Mouse (Mus musculus): ENCODE data around the gene 4930539E08Rik. TPM values are rescaled to one million over a fixed set of nuclear protein-coding genes. Genes with fewer than 3 reads are reported as not detected.

Gene 4930539E08Rik
- polyA plus RNA-seq (2014; fragmentation: Nextera tagmentation; extraction: Ambion mirVana): 0.03 TPM in 1 of 2 replicates, not detected in the other

- no peaks in the 10 kb centered on the region for H3K9me3 ChIP-seq (ENCODE audit: control insufficient read depth, low read length)
- no peaks in the 10 kb centered on the region for H3K4me1 ChIP-seq (replicated peaks; ENCODE audit: control insufficient read depth, insufficient read depth, low read length)
- ATAC-seq (ENCODE audit: low FRiP score): no peak
- DNase-seq (ENCODE audit: low spot score): no peak
- H3K27me3 ChIP-seq (ENCODE audit: control insufficient read depth, insufficient read depth, low read length): peaks cover 3% of the 10 kb centered on the region; the same call in 1 of the 2 replicates
- WGBS: 66% methylated on average over 12 of the region's 12 CpGs
- no peaks in the 10 kb centered on the region for H3K36me3 ChIP-seq (ENCODE audit: control insufficient read depth, insufficient read depth, low read length)
- H3K4me3 ChIP-seq (ENCODE audit: low read depth, low read length): no peak within 1 kb of the TSS
- no peak within 1 kb of the TSS for H3K9ac ChIP-seq (ENCODE audit: low read depth, low read length)
- H3K27ac ChIP-seq (ENCODE audit: low read depth, low read length): no peak within 1 kb of the TSS
- H3K4me2 ChIP-seq (replicated peaks; ENCODE audit: low read depth, low read length): no peak within 1 kb of the TSS
Measured at GRCm38 (mm10) chr17:28915060-28915628, at the start of gene 4930539E08Rik. Gene 4930539E08Rik (minus strand): TSS chr17:28915324.

GRCm38 (mm10) chr17:28961596-28961995, 46.5 kb upstream of the 4930539E08Rik start:
- Histone ChIP-seq H3K27me3 (ENCODE audit: control insufficient read depth, insufficient read depth, low read length) (no peaks in the 10 kb centered on the region), H3K9me3 (ENCODE audit: control insufficient read depth, low read length) (no peaks in the 10 kb centered on the region), H3K9ac (ENCODE audit: low read depth, low read length) (no peak overlapping the region), H3K4me2 (replicated peaks; ENCODE audit: low read depth, low read length) (no peak overlapping the region), H3K4me1 (replicated peaks; ENCODE audit: control insufficient read depth, insufficient read depth, low read length) (no peaks in the 10 kb centered on the region), H3K36me3 (ENCODE audit: control insufficient read depth, insufficient read depth, low read length) (peaks cover 24% of the 10 kb centered on the region), H3K27ac (ENCODE audit: low read depth, low read length) (no peak overlapping the region), H3K4me3 (ENCODE audit: low read depth, low read length) (no peak overlapping the region)
- 91% methylated on average over 10 of the region's 10 CpGs for WGBS
- ATAC-seq (ENCODE audit: low FRiP score) (no peak), DNase-seq (ENCODE audit: low spot score) (no peak)

- Histone ChIP-seq H3K9me3 (ENCODE audit: control insufficient read depth, low read length) (no peaks in the 10 kb centered on the region), H3K27me3 (ENCODE audit: control insufficient read depth, insufficient read depth, low read length) (no peaks in the 10 kb centered on the region), H3K4me3 (ENCODE audit: low read depth, low read length) (no peak overlapping the region), H3K9ac (ENCODE audit: low read depth, low read length) (no peak overlapping the region), H3K36me3 (ENCODE audit: control insufficient read depth, insufficient read depth, low read length) (peaks cover 18% of the 10 kb centered on the region), H3K4me2 (replicated peaks; ENCODE audit: low read depth, low read length) (no peak overlapping the region), H3K4me1 (replicated peaks; ENCODE audit: control insufficient read depth, insufficient read depth, low read length) (no peaks in the 10 kb centered on the region), H3K27ac (ENCODE audit: low read depth, low read length) (no peak overlapping the region)
- WGBS: 83% methylated on average over 10 of the region's 10 CpGs
- DNase-seq (ENCODE audit: low spot score): no peak
- no peak for ATAC-seq (ENCODE audit: low FRiP score)
Measured at GRCm38 (mm10) chr17:28960597-28960996, 45.5 kb upstream of the 4930539E08Rik start.

- Histone ChIP-seq H3K9ac (ENCODE audit: low read depth, low read length) (no peak overlapping the region), H3K4me1 (replicated peaks; ENCODE audit: control insufficient read depth, insufficient read depth, low read length) (peaks cover 4% of the 10 kb centered on the region; the same call in 1 of the 2 replicates), H3K9me3 (ENCODE audit: control insufficient read depth, low read length) (no peaks in the 10 kb centered on the region), H3K27me3 (ENCODE audit: control insufficient read depth, insufficient read depth, low read length) (no peaks in the 10 kb centered on the region), H3K36me3 (ENCODE audit: control insufficient read depth, insufficient read depth, low read length) (0 out of 2 replicates have a peak, but pooled peaks cover 2% of the 10 kb centered on the region), H3K27ac (ENCODE audit: low read depth, low read length) (no peak overlapping the region), H3K4me2 (replicated peaks; ENCODE audit: low read depth, low read length) (peak overlapping the region; percentile 85; the same call in 1 of the 2 replicates), H3K4me3 (ENCODE audit: low read depth, low read length) (no peak overlapping the region)
- DNase-seq (ENCODE audit: low spot score) (no peak), ATAC-seq (ENCODE audit: low FRiP score) (no peak)
- WGBS: 97% methylated on average over 9 of the region's 9 CpGs
Measured at GRCm38 (mm10) chr17:28954416-28954815, 39.3 kb upstream of the 4930539E08Rik start.

- peak; percentile 25 for DNase-seq (ENCODE audit: low spot score)
- ATAC-seq (ENCODE audit: low FRiP score): no peak
- Histone ChIP-seq H3K27me3 (ENCODE audit: control insufficient read depth, insufficient read depth, low read length) (no peaks in the 10 kb centered on the region), H3K36me3 (ENCODE audit: control insufficient read depth, insufficient read depth, low read length) (0 out of 2 replicates have a peak, but pooled peaks cover 2% of the 10 kb centered on the region), H3K4me2 (replicated peaks; ENCODE audit: low read depth, low read length) (peak overlapping the region; percentile 85), H3K27ac (ENCODE audit: low read depth, low read length) (no peak overlapping the region), H3K9me3 (ENCODE audit: control insufficient read depth, low read length) (no peaks in the 10 kb centered on the region), H3K4me3 (ENCODE audit: low read depth, low read length) (peak overlapping the region; percentile 72), H3K9ac (ENCODE audit: low read depth, low read length) (peak overlapping the region; percentile 83), H3K4me1 (replicated peaks; ENCODE audit: control insufficient read depth, insufficient read depth, low read length) (peaks cover 4% of the 10 kb centered on the region; the same call in 1 of the 2 replicates)
- WGBS: 40% methylated on average over 9 of the region's 9 CpGs
Measured at GRCm38 (mm10) chr17:28953251-28953650, 38.1 kb upstream of the 4930539E08Rik start.

- H3K4me1 ChIP-seq (replicated peaks; ENCODE audit: control insufficient read depth, insufficient read depth, low read length): peaks cover 4% of the 10 kb centered on the region; the same call in 1 of the 2 replicates
- DNase-seq (ENCODE audit: low spot score) (peak; percentile 97), ATAC-seq (ENCODE audit: low FRiP score) (peak; percentile 94)
- H3K36me3 ChIP-seq (ENCODE audit: control insufficient read depth, insufficient read depth, low read length): no peaks in the 10 kb centered on the region
- H3K9ac ChIP-seq (ENCODE audit: low read depth, low read length): peak within 1 kb of the TSS; percentile 83
- peak within 1 kb of the TSS; percentile 72 for H3K4me3 ChIP-seq (ENCODE audit: low read depth, low read length)
- no peaks in the 10 kb centered on the region for H3K9me3 ChIP-seq (ENCODE audit: control insufficient read depth, low read length)
- H3K27ac ChIP-seq (ENCODE audit: low read depth, low read length): peak within 1 kb of the TSS; percentile 91
- under 1% methylated on average over 58 of the region's 80 CpGs for WGBS
- H3K27me3 ChIP-seq (ENCODE audit: control insufficient read depth, insufficient read depth, low read length): no peaks in the 10 kb centered on the region
- H3K4me2 ChIP-seq (replicated peaks; ENCODE audit: low read depth, low read length): peak within 1 kb of the TSS; percentile 85
Measured at GRCm38 (mm10) chr17:28951831-28952799, 37.0 kb upstream of the 4930539E08Rik start, which contains the start of gene Kctd20. Gene Kctd20 (plus strand): TSS chr17:28951950.

GRCm38 (mm10) chr17:28950751-28951150, 35.6 kb upstream of the 4930539E08Rik start:
- Histone ChIP-seq H3K36me3 (ENCODE audit: control insufficient read depth, insufficient read depth, low read length) (no peaks in the 10 kb centered on the region), H3K4me2 (replicated peaks; ENCODE audit: low read depth, low read length) (no peak overlapping the region), H3K27me3 (ENCODE audit: control insufficient read depth, insufficient read depth, low read length) (no peaks in the 10 kb centered on the region), H3K27ac (ENCODE audit: low read depth, low read length) (no peak overlapping the region), H3K9me3 (ENCODE audit: control insufficient read depth, low read length) (no peaks in the 10 kb centered on the region), H3K9ac (ENCODE audit: low read depth, low read length) (no peak overlapping the region), H3K4me1 (replicated peaks; ENCODE audit: control insufficient read depth, insufficient read depth, low read length) (peaks cover 4% of the 10 kb centered on the region; the same call in 1 of the 2 replicates), H3K4me3 (ENCODE audit: low read depth, low read length) (no peak overlapping the region)
- no peak for ATAC-seq (ENCODE audit: low FRiP score)
- DNase-seq (ENCODE audit: low spot score): no peak
- WGBS: 83% methylated on average over 4 of the region's 4 CpGs

GRCm38 (mm10) chr17:28948661-28949060, 33.5 kb upstream of the 4930539E08Rik start:
- Histone ChIP-seq H3K9ac (ENCODE audit: low read depth, low read length) (no peak overlapping the region), H3K27ac (ENCODE audit: low read depth, low read length) (no peak overlapping the region), H3K27me3 (ENCODE audit: control insufficient read depth, insufficient read depth, low read length) (no peaks in the 10 kb centered on the region), H3K4me1 (replicated peaks; ENCODE audit: control insufficient read depth, insufficient read depth, low read length) (0 out of 2 replicates have a peak, but pooled peaks cover 3% of the 10 kb centered on the region), H3K36me3 (ENCODE audit: control insufficient read depth, insufficient read depth, low read length) (no peaks in the 10 kb centered on the region), H3K9me3 (ENCODE audit: control insufficient read depth, low read length) (no peaks in the 10 kb centered on the region), H3K4me3 (ENCODE audit: low read depth, low read length) (no peak overlapping the region), H3K4me2 (replicated peaks; ENCODE audit: low read depth, low read length) (no peak overlapping the region)
- DNase-seq (ENCODE audit: low spot score) (no peak), ATAC-seq (ENCODE audit: low FRiP score) (no peak)
- WGBS: 70% methylated on average over 4 of the region's 4 CpGs

All from hindbrain, embryonic 11.5 days (tissue).